Mouse (Mus musculus): ENCODE results near the gene Zfp446.

DNA sequence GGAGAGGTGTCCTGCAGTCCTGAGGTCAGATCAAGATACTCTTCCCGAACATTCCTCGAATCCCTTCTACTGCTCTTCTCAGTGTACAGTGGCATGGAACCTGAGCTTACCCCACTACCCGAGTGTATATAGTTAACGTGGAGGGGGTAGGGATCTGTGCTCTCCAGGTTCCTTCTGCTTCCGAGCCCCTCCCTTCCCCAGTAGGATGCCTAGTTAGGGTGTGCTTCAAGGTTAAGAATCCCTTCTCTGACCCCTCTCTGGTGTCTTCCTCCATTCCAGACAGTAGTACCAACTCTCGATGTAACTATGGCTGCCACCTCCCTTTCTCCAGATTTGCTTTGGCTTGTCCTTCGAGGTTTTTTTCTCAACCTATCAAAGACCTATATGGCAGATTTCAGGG is 2.6 kb downstream of the Zfp446 start:
- TF ChIP-seq POLR2A (IDR thresholded peaks at IDR 0.05; ENCODE audit: borderline replicate concordance, low read depth, low read length) (no peak), CTCF (IDR thresholded peaks at IDR 0.05; ENCODE audit: low read depth, low read length) (no peak)
